ENCODE assay signal across 11 mouse cellular contexts in the genomic region with DNA sequence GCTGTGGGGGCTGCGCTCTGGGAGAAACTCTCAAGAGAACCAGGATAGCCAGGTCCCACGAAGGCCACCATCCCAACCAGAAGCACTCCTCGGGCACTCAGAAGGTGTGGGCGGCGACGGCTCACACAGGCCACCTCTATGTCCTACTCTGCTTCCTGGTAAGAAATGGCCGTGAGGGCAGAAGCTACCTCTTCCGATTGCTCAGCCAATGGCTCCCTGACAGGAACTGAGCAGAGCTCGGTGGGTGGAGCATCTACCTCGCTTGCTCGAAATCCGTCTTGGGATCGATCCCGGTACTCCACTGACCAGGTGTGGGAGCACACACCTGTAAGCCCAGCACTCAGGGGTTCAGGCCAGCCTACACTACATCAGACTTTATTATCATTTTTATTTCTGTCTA.
"Had no signal": no experiment of that assay in that cellular context is flagged by ENCODE, and none has a peak within 500 bp of the region (broad histone marks: within the 10 kb centered on the region; RNA-seq: fewer than 3 reads in every experiment).

No protein-coding gene starts in this region.

- DNase-seq: liver; lung, adult 2 months; lung, postnatal 10 days; lung, postnatal 4 days; right cerebral cortex, adult 18-20 months; right cerebral cortex, postnatal 25 days; thymus, postnatal 36 days had no signal

- H3K4me1 ChIP-seq: liver, embryonic 15.5 days; midbrain, embryonic 12.5 days had no signal

- H3K9me3 ChIP-seq: liver, embryonic 15.5 days; midbrain, embryonic 12.5 days had no signal

- H3K27ac ChIP-seq: layer of hippocampus, adult 2 months; liver, embryonic 15.5 days; midbrain, embryonic 12.5 days had no signal

- H3K4me2 ChIP-seq: liver, embryonic 15.5 days; midbrain, embryonic 12.5 days had no signal

- H3K4me3 ChIP-seq: layer of hippocampus, adult 2 months; liver, embryonic 15.5 days; megakaryocyte, embryonic 14.5 days; midbrain, embryonic 12.5 days had no signal

- H3K9ac ChIP-seq: liver, embryonic 15.5 days; midbrain, embryonic 12.5 days had no signal

- H3K27me3 ChIP-seq: liver, embryonic 15.5 days; midbrain, embryonic 12.5 days had no signal

- H3K36me3 ChIP-seq: liver, embryonic 15.5 days had no signal
